Mouse (Mus musculus) testis, adult 2 months (tissue): Measurements from ENCODE around the gene Igdcc3. TPM values are rescaled to one million over a fixed set of nuclear protein-coding genes. Genes with fewer than 3 reads are reported as not detected.

ENCODE experiments used
- H3K27ac ChIP-seq: fragments of 200-500 bp; 2 replicates; pipeline ENCODE4 v1.5.1; 2012; ENCODE audit warnings: low read depth, low read length; ENCODE audit not compliant: control insufficient read depth, insufficient read depth
- H3K27me3 ChIP-seq: fragments of 200-500 bp; 2 replicates; pipeline ENCODE4 v1.6.1; 2012; ENCODE audit warnings: mild to moderate bottlenecking, low read length, moderate library complexity; ENCODE audit not compliant: control insufficient read depth, insufficient read depth
- H3K36me3 ChIP-seq: fragments of 200-500 bp; 2 replicates; pipeline ENCODE4 v1.6.1; 2012; ENCODE audit warnings: mild to moderate bottlenecking, low read length; ENCODE audit not compliant: control insufficient read depth, insufficient read depth
- H3K4me1 ChIP-seq: fragments of 200-500 bp; 2 replicates; pipeline ENCODE4 v1.6.1; 2012; ENCODE audit warnings: low read length; ENCODE audit not compliant: control insufficient read depth, insufficient read depth
- H3K4me3 ChIP-seq: fragments of 200-500 bp; 2 replicates; pipeline ENCODE4 v1.5.1; 2012; ENCODE audit warnings: low read depth, mild to moderate bottlenecking, low read length, moderate library complexity, mixed read lengths; ENCODE audit not compliant: control insufficient read depth
- CTCF ChIP-seq: fragments of 200-500 bp; IDR thresholded peaks from 2 replicates; pipeline ENCODE4 v1.5.1; 2012; ENCODE audit warnings: low read depth, mild to moderate bottlenecking, inconsistent platforms, low read length, moderate library complexity; ENCODE audit not compliant: control insufficient read depth, insufficient read depth, insufficient replicate concordance
- POLR2A ChIP-seq: fragments of 200-500 bp; IDR thresholded peaks from 2 replicates; pipeline ENCODE4 v1.6.1; 2012; ENCODE audit warnings: low read depth, mild to moderate bottlenecking, inconsistent platforms, low read length, moderate library complexity; ENCODE audit not compliant: control insufficient read depth
- polyA plus RNA-seq: library from polyadenylated mRNA; depleted of rRNA; stranded (reverse); fragments of >200 nt; gene quantifications from 2 replicates; pipeline ENCODE4 v1.2.3, GENCODE M21; 2012

The Igdcc3 gene
- polyA plus RNA-seq, 1 experiment = 0.27 TPM

DNA sequence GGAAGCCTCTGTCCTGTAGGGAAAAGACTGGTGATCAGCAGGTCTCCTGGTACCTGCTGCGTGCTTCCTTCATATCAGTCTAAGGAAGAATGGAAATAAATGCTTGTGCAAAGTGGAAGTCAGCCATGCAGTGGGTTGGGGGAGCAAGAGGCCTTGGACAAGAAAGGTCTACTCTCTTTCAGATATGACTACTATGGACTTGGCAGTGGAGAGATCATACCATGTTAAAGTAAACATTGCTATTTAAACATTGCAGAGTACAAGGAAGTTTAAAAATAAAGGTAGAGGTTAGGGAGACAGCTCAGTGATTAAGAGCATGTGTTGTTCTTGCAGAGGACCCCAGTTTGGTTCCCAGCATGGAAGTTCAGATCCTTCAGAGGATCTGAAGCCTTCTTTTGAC lies 33.1 kb upstream of the Igdcc3 start:
- Histone ChIP-seq H3K27me3 (no peaks in the 10 kb centered on the region; the same call in 1 of the 2 replicates), H3K36me3 (no peaks in the 10 kb centered on the region), H3K27ac (no peak overlapping the region), H3K4me3 (no peak overlapping the region), H3K4me1 (peaks cover 12% of the 10 kb centered on the region)
- TF ChIP-seq CTCF = no peak
- TF ChIP-seq POLR2A = no peak

- H3K27me3 ChIP-seq = no peaks in the 10 kb centered on the region
- no peak overlapping the region for H3K27ac ChIP-seq
- TF ChIP-seq CTCF (no peak), POLR2A (no peak)
- H3K4me1 ChIP-seq = peaks cover 4% of the 10 kb centered on the region; the same call in 1 of the 2 replicates
- no peak overlapping the region for H3K4me3 ChIP-seq
- H3K36me3 ChIP-seq = no peaks in the 10 kb centered on the region
Measured at GRCm38 (mm10) chr9:65109132-65110072, 31.6 kb upstream of the Igdcc3 start.

GRCm38 (mm10) chr9:65111698-65112097 lies 29.3 kb upstream of the Igdcc3 start:
- H3K27me3 ChIP-seq = no peaks in the 10 kb centered on the region

DNA sequence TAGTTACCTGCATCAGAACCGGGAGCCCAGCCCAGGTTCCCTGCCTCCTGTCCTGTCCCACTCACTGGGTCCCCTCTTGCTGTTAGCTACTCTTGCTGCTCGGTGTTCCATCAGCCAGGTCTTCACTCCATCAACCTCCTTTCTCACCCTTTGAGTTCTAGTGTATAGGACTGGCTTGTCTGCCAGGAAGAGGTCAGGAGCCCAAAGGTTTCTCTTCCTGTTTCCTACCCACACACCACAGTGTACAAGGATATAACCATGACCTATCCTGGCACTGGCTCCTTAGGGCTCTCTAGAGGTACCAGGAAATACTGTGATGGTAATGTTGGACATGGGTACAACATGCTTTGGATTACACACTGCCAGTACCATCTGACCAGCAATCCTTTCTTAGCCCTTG lies 27.3 kb upstream of the Igdcc3 start:
- H3K27me3 ChIP-seq = no peaks in the 10 kb centered on the region
- H3K27ac ChIP-seq = no peak overlapping the region
- no peaks in the 10 kb centered on the region for H3K4me1 ChIP-seq
- H3K36me3 ChIP-seq = no peaks in the 10 kb centered on the region
- TF ChIP-seq POLR2A = no peak
- no peak for TF ChIP-seq CTCF
- no peak overlapping the region for H3K4me3 ChIP-seq

More at GRCm38 (mm10) chr9:65111698-65112097, 29.3 kb upstream of the Igdcc3 start:
- Histone ChIP-seq H3K4me1 (peaks cover 4% of the 10 kb centered on the region; the same call in 1 of the 2 replicates), H3K27ac (no peak overlapping the region), H3K36me3 (no peaks in the 10 kb centered on the region), H3K4me3 (no peak overlapping the region)
- TF ChIP-seq CTCF (no peak), POLR2A (no peak)

GRCm38 (mm10) chr9:65115891-65116290 lies 25.1 kb upstream of the Igdcc3 start:
- TF ChIP-seq POLR2A (no peak), CTCF (no peak)
- H3K27me3 ChIP-seq = no peaks in the 10 kb centered on the region
- no peaks in the 10 kb centered on the region for H3K4me1 ChIP-seq
- H3K4me3 ChIP-seq = no peak overlapping the region
- H3K36me3 ChIP-seq = no peaks in the 10 kb centered on the region
- no peak overlapping the region for H3K27ac ChIP-seq

DNA sequence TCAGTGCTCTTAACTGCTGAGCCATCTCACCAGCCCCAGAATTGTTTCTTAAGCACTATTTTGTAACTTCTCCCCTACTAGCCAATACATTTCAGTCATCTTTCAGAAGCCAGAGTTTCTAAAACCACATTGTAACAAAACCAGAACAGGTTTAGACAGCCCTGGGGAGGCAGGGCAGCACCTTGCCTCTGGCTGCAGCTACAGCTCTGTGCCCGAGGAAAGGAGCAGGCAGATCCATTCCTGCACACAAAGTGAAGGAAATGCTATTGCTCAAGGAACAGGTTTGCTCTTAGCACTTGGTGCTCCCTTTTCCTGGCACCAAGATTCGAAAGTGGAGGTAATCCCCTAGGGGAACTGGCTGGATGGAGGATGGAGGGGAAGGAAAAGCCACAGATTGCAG lies 23.5 kb upstream of the Igdcc3 start:
- TF ChIP-seq POLR2A (no peak), CTCF (no peak)
- Histone ChIP-seq H3K36me3 (no peaks in the 10 kb centered on the region), H3K4me1 (peaks cover 1% of the 10 kb centered on the region), H3K4me3 (no peak overlapping the region), H3K27ac (no peak overlapping the region), H3K27me3 (no peaks in the 10 kb centered on the region; the same call in 1 of the 2 replicates)

- Histone ChIP-seq H3K4me1 (peaks cover 8% of the 10 kb centered on the region), H3K27me3 (no peaks in the 10 kb centered on the region; the same call in 1 of the 2 replicates), H3K27ac (no peak overlapping the region), H3K4me3 (no peak overlapping the region), H3K36me3 (no peaks in the 10 kb centered on the region)
- TF ChIP-seq POLR2A (no peak), CTCF (peak; percentile 72; the same call in 1 of the 2 replicates)
Measured at GRCm38 (mm10) chr9:65120935-65121334, 20.1 kb upstream of the Igdcc3 start.
